Mouse (Mus musculus): ENCODE results near the gene Arpc1a.
"Not testable (repeated sequence)": the region's sequence is repeated elsewhere in the genome, so short reads cannot be mapped to it uniquely, and the experiment has no call there.

The Arpc1a gene

DNA sequence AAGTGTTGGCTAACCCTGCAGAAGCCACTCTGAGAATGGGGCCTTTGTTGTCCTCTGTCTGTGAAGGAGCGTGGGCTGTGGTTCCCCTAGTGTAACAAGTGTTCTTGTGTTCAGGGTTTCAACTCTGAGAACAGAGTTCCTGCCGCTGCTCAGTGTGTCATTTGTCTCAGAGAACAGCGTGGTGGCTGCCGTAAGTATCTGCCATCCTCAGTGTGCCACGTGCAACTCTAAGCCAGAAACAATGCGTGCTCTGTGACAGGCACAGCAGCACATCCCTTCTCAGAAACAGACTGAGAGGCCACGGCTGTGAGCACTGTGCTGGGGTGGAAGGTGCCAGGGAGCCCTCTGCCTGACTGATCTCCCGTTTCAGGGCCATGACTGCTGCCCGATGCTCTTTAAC, 20.7 kb downstream of the Arpc1a start:
- DNase-seq (ENCODE audit: low spot score in 2 of 2): no peak

DNA sequence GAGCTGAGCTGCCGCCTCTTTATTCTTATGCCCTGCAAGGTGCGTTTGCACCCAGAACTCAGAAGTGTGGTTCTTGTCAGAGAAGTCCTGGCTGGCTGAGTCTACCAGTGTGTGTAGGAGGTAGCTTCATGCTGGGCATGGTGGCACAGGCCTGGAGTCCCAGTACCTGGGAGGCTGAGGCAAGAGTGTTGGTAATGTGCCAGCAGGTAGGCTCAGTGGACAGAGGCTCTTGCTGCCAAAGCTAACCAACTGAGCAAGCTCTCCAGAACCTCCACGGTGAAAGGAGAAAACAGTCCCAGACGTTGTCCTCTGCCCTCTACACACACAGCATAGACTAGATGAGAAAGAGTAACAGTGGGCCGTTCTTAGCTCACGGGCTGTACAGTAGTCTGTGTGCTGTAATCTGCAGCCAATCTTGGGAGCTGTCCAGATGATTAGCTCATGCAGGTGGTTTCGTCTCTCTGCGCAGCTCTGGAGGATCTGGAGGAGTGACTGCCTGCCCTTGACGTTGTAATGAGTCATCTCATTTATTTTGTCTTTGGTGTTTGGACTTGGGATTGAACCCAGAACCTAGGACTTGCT, 22.2 kb downstream of the Arpc1a start:
- no peak for DNase-seq (ENCODE audit: low spot score in 2 of 2)

DNA sequence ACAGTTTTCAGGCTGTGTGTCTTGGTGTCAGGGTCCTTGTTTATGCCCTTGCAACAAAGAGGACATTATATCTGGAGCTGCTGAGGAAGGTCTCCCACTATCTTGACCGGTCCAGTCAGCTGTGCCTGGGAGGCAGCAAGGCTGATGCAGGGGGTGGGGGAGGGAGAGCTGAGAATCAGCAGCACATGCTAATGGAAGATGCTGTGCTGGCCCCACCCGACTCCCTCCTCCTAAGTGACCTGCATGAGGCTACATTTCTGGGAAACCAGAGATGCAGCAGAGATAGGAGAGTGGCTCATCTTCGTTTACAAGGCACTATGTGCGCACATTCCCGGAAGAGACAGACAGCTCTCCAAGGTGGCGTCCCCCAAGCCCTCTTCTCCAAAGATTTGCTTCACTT, 26.8 kb downstream of the Arpc1a start:
- DNase-seq (ENCODE audit: low spot score in 2 of 2): no peak

DNA sequence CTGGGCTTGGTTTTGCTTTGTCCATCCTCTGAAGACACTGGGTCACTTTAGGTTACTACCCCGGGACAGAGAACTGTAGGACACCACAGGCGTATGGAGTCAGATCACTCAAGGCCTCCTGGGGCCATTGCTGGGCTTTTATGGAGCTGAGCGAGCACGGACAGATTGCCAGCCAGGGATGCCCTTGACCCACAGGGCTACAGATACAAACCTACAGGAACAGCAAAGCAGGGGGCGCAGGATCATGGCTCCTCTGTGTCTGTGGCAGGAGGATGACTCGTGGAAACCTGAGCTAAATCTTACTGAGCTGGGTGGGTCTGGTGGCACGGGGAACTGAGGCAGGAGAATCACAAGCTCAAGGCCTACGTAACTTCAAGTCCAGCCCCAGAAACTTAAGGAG, 28.9 kb downstream of the Arpc1a start:
- DNase-seq (ENCODE audit: low spot score in 2 of 2): no peak

DNA sequence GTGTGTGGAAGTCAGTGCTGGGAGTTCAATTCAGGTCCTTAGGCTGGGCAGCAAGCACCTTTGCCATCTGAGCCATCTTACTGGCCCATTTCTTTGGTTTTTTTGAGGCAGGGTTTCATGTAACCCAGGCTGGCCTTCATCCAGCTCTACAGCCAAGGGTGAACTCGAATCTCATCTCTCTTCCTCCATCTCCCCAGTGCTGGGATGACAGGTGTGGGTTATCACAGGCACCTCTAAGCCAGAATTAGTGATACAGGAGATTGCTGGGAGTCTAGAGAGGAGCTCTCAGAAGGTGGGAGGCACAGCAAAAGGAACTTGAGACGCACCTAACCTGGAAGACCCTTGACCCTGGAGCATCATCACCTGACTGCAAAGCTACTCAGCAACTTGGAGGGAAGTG, 29.8 kb downstream of the Arpc1a start:
- no peak for DNase-seq (ENCODE audit: low spot score in 2 of 2)

DNA sequence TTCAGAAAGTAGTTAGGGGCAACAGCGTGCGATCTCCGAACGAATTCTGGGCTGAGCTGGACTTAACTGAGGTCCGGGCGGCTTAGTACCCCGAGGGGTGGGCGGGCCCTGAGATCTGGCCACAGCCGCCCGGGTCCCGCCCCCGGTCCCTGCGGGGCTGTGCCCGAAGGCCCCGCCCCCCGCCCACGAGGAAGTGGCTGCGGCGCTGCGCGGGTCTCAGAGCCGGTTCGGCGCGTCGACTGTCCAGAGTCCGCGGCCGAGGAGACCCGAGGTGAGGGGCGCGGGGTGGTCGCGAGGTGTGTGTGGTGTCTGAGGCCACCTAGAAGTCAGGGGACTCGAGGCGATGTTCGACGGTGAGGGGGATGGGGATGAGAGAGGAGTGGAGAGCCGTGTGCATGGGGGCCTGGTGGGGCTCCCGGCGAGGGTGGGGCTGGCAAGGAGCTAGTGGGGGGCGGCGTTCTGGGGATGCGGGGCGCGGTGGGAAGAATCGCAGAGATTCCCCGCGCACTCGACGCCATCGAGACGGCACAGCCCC, 30.5 kb downstream of the Arpc1a start, which contains the start of gene Arpc1b:
TSS of gene Arpc1b (plus strand) at position 145 of the 535 bp plus-strand sequence.
- peak in 1 of 2 experiments; percentile 25 for DNase-seq (ENCODE audit: low spot score in 2 of 2)

DNA sequence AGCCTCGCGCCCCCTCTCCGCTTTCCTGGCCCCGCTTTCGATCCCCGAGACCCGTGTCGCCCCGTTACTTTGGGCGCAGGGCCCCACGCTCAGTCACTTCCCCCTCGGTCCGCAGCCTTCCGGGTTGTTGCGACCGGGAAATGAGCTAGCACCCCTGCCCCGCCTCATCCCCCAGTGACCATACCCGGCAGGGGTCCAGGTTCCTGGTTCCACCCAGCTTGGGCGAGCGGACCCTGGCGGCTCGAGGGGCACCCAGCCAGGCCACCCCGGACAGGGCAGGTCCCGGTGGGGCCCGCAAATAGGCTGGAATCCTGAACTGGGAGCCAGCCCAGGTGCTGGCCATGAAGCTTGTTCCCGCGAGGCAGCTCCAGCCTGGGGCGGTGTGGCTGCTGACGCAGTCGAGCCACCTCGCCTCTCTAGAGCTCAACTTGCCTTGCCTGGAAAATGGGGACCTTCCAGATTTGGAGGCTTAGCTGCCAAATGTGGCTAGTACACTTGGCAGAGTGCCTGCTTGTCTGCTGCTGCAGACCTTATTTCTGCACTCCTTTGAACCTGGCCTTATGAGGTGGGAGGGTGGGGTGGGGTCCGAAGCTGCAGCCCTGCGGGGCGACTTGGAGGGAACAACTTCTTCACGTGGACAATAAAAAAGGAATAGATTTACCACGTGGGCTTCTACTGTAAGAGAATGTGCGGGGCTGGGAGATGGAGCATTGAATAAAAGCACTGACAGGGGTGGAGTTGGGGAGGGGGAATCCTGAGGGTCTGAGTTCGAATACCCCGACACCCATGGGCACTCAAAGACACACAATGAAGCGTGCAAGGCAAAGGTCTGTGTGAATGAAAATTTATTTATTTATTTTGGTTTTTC, 31.2 kb downstream of the Arpc1a start:
- DNase-seq (ENCODE audit: low spot score in 2 of 2): peak in 1 of 2 experiments; percentile 17

DNA sequence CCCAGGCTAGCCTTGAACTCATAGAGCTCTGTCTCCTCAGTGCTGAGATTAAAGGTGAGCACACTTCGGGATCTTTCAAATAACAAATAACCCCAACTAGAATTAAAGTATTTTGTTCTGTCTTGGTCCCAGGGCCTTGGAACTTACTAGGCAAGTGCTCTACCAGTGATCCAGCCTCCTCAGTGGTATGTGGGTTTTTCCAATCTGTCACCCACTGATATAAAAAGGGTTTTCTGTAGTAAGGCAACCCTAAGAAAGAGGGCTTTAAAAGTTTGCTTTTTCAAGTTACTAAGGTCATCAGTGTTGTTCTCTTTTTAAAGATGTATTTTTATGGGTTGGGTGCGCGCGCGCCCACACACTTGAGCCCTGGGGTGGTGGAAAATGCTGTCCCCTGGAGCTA, 32.1 kb downstream of the Arpc1a start:
- no peak for DNase-seq (ENCODE audit: low spot score in 2 of 2)

DNA sequence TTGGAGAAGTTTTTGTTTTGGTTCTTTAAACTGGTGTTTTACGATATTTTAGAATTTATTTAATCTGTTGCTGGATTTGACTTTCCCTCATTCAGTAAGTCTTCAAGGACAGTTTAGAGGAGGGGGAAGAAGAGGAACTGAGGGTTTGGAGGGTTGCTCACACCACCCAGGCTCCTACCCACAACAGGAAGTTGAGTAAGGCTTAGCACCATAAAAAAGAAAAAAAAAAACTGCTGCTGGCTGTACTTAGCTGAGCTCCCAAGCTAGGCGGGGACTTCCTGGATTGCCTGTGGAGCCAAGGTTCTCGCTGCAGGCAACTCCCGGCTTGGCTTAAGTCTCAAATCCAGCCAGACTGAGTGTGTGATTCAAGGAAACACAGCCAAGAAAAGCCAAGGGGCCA, 32.7 kb downstream of the Arpc1a start:
- no peak for DNase-seq (ENCODE audit: low spot score in 2 of 2)

DNA sequence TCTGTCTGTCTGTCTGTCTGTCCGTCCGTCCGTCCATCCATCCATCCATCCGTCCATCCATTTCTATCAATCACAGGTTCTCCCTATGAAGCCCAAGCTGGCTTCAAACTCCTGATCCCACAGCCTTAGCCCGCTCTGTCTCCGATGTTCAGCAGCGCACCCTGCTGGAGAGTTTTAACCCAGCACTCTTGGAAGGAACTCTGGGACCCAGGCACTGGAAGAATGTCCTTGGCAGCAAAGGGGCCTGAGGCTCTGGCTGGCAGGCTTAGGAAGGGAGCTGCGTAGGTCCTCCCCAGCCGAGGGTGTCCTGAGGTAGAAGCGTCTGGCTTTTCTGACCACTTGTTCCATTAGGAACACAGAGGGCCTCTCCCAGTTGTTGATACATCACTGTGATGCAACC, 33.3 kb downstream of the Arpc1a start:
- DNase-seq (ENCODE audit: low spot score in 2 of 2): peak in 1 of 2 experiments; percentile 60

DNA sequence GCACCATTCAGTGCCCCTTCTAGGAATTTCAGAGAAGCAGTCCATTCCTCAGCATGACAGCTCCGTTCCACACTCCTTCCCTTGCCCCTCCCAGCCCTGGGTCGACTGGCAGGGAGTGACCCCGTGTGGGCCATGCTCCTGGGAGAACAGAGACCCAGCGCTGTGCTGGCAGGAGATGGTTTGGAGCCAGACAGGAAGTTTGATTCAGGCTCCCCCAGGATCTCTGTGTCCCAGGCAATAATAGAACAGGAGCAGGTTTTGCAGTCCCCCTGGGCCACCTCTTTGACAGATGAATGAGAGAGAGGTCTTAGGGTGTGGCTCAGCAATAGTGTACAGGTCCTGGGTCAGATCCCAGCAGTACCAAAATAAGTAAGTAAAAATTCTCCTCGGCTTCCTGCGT, 34.4 kb downstream of the Arpc1a start:
- no peak for DNase-seq (ENCODE audit: low spot score in 2 of 2)

DNA sequence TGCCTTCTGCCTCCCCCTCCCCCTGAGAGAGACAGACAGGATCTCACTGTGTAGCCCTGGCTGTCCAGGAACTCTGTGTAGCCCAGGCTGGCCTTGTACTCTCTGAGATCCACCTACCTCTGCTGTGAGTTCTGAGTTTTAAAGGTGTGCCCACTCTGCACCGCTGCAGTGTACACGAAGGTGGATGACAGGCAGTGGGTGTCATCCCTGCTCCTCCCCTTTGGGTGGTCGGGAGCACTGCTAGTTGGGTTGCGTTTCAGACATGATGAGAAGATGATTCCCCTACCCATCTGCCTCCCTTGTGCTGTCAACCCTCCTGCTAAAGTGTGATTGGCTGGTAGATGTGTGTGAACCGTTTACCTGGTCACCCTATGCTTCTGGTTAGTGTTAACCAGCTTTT, 34.8 kb downstream of the Arpc1a start:
- DNase-seq (ENCODE audit: low spot score in 2 of 2): no peak

DNA sequence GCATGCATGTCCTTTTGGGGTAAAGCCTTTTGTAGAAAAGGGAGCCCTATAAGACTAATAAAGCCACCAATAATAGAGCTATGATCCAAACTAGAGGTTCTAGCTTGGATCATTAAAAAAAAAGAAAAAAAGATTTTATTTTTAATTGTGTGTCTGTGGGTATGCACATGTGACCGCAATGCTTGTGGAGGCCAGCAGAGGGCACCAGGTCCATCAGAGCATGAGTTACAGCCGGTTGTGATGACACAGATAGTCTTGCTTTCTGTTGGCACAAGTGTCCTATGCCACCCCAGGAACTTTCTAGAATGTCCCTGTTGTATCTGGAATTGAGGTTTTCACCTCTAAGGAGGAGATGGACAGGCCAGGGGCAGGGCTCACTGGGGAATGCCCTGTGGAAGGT, 35.8 kb downstream of the Arpc1a start:
- no peak for DNase-seq (ENCODE audit: low spot score in 2 of 2)

DNA sequence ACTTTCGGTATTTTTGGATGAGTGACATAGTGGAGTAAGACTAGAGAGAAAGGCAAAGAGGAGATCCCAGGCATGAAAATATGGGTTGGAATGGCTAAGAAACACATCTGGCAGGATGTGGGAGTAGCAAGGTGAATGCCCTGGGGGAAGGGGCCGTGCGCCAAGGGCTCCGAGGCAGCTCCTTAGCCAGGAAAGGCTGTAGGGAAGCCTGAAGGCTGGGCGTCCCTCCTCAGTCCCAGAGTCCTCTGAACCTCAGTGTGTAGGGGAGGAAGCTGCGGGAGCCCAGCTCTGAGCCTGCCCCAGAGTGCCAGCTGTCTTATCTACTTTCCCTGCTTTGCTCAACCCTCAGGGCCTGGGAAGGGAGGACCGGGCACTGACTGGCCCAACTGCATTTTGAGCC, 37.3 kb downstream of the Arpc1a start:
- DNase-seq (ENCODE audit: low spot score in 2 of 2): no peak

DNA sequence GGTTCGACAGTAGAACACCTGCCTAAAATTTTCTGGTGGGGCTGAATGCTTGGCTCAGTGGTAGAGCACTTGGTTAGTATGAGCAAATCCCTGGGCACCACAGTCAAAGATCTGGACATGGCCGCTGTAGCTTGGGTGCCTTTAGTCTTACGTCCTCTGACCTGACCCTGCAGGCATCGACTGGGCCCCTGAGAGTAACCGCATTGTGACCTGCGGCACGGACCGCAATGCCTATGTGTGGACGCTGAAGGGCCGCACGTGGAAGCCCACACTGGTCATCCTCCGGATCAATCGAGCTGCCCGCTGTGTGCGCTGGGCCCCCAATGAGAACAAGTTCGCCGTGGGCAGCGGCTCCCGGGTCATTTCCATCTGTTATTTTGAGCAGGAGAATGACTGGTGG, 39.8 kb downstream of the Arpc1a start:
- DNase-seq (ENCODE audit: low spot score in 2 of 2): no peak

DNA sequence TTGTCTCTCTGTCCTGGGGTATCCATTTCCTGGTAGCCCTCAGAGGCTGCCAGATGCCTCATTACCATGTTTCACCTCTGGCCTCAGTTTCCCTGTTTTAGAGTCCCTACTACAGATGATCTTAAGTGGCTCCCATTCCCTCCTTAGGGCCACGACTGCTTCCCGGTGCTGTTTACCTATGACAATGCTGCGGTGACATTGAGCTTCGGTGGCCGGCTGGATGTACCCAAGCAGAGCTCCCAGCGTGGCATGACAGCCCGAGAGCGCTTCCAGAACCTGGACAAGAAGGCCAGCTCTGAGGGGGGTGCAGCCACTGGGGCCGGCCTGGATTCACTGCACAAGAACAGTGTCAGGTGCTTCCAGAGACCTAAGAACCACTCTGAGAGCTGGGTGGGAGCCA, 43.0 kb downstream of the Arpc1a start:
- DNase-seq (ENCODE audit: low spot score in 2 of 2): no peak

DNA sequence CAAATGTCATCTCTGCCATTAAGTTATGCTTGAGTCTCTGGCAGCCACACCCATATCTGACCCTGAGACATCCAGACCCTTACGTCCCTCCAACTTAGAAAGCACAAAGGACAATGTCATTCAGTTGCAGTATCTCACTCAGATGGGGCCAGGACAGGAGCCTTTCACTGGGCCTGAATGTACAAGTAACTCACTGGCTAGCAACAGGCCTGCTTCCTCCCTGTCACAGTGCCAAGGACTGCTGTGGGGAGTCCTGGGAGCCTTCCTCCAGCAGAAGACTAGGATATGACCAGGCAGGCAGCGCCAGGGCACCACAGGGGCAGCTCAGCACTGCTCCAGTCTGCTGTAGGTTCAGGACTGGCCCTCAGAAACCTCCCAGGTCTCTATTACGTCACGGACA, 45.5 kb downstream of the Arpc1a start:
- DNase-seq (ENCODE audit: low spot score in 2 of 2): no peak

DNA sequence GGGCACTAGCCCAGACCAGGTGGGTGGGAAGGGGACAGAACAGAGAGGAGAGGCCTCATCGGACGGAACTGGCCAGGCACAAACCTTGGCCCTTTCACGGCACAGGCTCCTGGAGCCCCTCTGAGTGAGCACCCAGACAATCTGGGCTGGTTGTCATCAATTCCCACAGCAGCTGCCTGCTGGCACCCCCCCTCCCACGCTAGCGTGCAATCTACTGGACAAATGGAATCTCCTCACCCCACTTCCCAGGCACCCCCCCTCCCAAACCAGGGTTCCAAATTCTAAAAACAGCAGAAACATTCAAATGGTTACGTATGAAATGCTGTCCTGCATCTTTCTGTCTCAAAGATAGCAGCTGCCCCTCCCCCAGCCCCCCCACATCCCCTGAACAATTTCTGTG, 46.1 kb downstream of the Arpc1a start:
- DNase-seq (ENCODE audit: low spot score in 2 of 2): not testable (repeated sequence)

DNA sequence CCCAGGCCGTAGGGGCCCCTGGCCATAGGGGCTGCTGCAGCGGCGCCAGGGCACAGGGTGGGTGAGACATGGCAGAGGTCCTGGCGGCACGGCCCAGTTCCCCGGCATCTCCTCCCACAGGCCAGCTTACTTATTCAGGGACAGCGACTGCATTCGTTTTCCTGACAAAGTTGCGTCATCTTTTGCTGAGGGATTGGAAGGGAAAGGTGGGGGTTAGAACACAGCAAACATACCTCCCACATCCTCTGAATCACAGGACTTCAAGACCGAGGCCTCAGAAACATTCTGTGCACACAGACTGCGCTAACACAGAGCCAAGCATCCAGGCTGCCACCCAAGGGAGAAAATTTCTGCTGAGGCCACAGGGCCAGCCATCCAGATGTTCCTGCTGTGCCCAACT, 46.6 kb downstream of the Arpc1a start:
- DNase-seq (ENCODE audit: low spot score in 2 of 2): no peak

DNA sequence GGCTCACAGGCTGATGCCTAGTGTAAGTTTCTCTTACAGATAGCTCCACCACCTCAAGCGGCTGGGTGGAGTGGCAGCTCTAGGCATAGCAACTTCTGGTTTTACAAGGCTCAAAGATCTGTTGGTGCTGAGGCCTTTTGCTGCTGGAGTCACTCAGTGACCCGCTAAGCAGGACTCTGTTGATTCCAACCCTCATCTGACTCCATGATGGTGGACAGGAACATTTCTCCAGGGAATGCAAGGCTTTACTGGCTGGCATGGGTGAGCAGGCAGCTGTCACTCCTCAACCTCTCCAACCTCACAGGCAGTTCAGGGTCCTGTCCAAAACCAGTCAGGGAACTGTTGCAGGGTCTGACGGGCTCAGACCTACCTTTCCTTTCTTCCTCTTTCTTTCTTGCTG, 47.4 kb downstream of the Arpc1a start:
- no peak for DNase-seq (ENCODE audit: low spot score in 2 of 2)

DNA sequence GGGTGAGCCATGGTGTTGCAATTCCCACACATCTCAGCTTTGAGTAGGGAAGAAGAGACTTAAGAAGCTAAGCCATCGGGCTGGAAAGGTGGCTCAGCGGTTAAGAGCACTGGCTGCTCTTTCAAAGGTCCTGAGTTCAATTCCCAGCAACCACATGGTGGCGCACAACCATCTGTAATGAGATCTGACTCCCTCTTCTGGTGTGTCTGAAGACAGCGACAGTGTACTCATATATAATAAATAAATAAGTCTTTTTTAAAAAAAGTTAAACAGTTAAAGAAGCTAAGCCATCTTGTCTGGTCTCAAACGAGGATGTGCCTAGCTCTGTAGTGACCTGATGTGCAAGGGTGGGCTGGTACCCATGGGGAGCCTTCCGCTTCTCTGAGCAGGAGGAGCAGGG, 49.6 kb downstream of the Arpc1a start:
- not testable (repeated sequence) for DNase-seq (ENCODE audit: low spot score in 2 of 2)

DNA sequence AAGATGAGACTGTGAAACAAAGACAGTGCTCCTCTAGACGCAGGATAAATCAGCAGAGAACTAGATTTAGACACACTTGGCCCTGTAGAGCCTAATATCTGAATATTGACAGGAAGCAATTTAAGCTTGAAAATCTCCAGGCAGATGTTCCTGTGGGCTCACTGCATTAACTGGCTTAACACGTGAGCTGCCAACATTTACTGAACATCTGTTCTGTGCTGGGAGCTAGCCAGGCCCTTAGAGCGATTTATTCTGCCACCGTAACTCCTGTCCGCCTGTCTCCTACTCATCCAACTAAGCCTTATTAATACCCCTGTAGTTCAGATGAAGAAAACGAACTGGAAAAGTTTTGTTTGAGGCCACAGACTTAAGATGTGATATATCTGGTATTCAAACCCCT, 55.2 kb downstream of the Arpc1a start:
- no peak for DNase-seq (ENCODE audit: low spot score in 2 of 2)

Data from cerebellum, postnatal 4 days (tissue).